Comparison of ENCODE assay signal across 21 mouse cellular contexts in genomic region chr11:116645446-116646110, GRCm38 (mm10). TPM values are rescaled to one million over a fixed set of nuclear protein-coding genes. Genes with fewer than 3 reads are reported as not detected.
DNase-seq lines count a peak whose midpoint lies in the region; ATAC-seq and TF ChIP-seq lines count a peak whose summit lies in the region.
"Had no signal": no experiment of that assay in that cellular context is flagged by ENCODE, and none has a peak within 500 bp of the region (broad histone marks: within the 10 kb centered on the region; RNA-seq: fewer than 3 reads in every experiment).

No protein-coding gene starts in this region.

- TF ChIP-seq EP300 in liver, postnatal 0 days (IDR thresholded peaks at IDR 0.05; ENCODE audit: low read depth) = no peak

- no peak overlapping the region for H3K4me2 ChIP-seq in forebrain, embryonic 12.5 days
- no peak overlapping the region for H3K4me2 ChIP-seq in embryonic facial prominence, embryonic 11.5 days (ENCODE audit: low read depth, low read length)
- no peak overlapping the region for H3K4me2 ChIP-seq in liver, postnatal 0 days (ENCODE audit: low read depth, low read length)
- H3K4me2 ChIP-seq: embryonic facial prominence, embryonic 15.5 days; hindbrain, embryonic 12.5 days; intestine, embryonic 15.5 days; liver, embryonic 12.5 days; lung, embryonic 15.5 days; midbrain, embryonic 11.5 days; neural tube, embryonic 13.5 days had no signal

- H3K9ac ChIP-seq in forebrain, embryonic 12.5 days = no peak overlapping the region
- no peak overlapping the region for H3K9ac ChIP-seq in embryonic facial prominence, embryonic 11.5 days (replicated peaks; ENCODE audit: low read length)
- H3K9ac ChIP-seq in liver, postnatal 0 days (replicated peaks) = no peak overlapping the region
- H3K9ac ChIP-seq: embryonic facial prominence, embryonic 15.5 days; hindbrain, embryonic 12.5 days; intestine, embryonic 15.5 days; liver, embryonic 12.5 days; lung, embryonic 15.5 days; neural tube, embryonic 13.5 days had no signal

- peak overlapping the region; percentile 58 for H3K27ac ChIP-seq in forebrain, embryonic 10.5 days
- H3K27ac ChIP-seq in forebrain, embryonic 12.5 days = no peak overlapping the region
- no peak overlapping the region for H3K27ac ChIP-seq in embryonic facial prominence, embryonic 11.5 days (replicated peaks; ENCODE audit: low read depth, low read length)
- no peak overlapping the region for H3K27ac ChIP-seq in liver, postnatal 0 days (ENCODE audit: low read depth)
- H3K27ac ChIP-seq: embryonic facial prominence, embryonic 15.5 days; hindbrain, embryonic 12.5 days; intestine, embryonic 15.5 days; liver, embryonic 12.5 days; macrophage; neural tube, embryonic 13.5 days had no signal

- H3K4me1 ChIP-seq in forebrain, embryonic 10.5 days = peaks cover 71% of the 10 kb centered on the region
- peaks cover 16% of the 10 kb centered on the region for H3K4me1 ChIP-seq in forebrain, embryonic 12.5 days
- H3K4me1 ChIP-seq in G1E (ENCODE audit: insufficient read depth, low read depth, low read length) = peaks cover 62% of the 10 kb centered on the region
- peaks cover 31% of the 10 kb centered on the region for H3K4me1 ChIP-seq in embryonic facial prominence, embryonic 11.5 days (ENCODE audit: control insufficient read depth, insufficient read depth, low read length)
- no peaks in the 10 kb centered on the region for H3K4me1 ChIP-seq in liver, postnatal 0 days (ENCODE audit: insufficient read depth)

- H3K36me3 ChIP-seq in forebrain, embryonic 10.5 days (replicated peaks) = no peaks in the 10 kb centered on the region
- no peaks in the 10 kb centered on the region for H3K36me3 ChIP-seq in forebrain, embryonic 12.5 days (replicated peaks)
- H3K36me3 ChIP-seq in G1E (replicated peaks) = no peaks in the 10 kb centered on the region
- H3K36me3 ChIP-seq in embryonic facial prominence, embryonic 11.5 days (replicated peaks; ENCODE audit: control insufficient read depth, insufficient read depth, low read depth, low read length) = no peaks in the 10 kb centered on the region
- no peaks in the 10 kb centered on the region for H3K36me3 ChIP-seq in liver, postnatal 0 days (replicated peaks; ENCODE audit: insufficient read depth, low read length)
- H3K36me3 ChIP-seq: embryonic facial prominence, embryonic 15.5 days; hindbrain, embryonic 12.5 days; intestine, embryonic 15.5 days; liver, embryonic 12.5 days; lung, embryonic 15.5 days had no signal

- ATAC-seq in forebrain, embryonic 12.5 days (ENCODE audit: low FRiP score) = no peak
- ATAC-seq in G1E (ENCODE audit: extremely low read depth, insufficient number of reproducible peaks, low FRiP score, poor library complexity, severe bottlenecking) = no peak
- no peak for ATAC-seq in embryonic facial prominence, embryonic 11.5 days (replicated peaks; ENCODE audit: insufficient number of reproducible peaks, low FRiP score, low TSS enrichment, low read depth)
- no peak for ATAC-seq in liver, postnatal 0 days
- ATAC-seq: intestine, embryonic 15.5 days; liver, embryonic 12.5 days; Patski had no signal

- H3K4me3 ChIP-seq in forebrain, embryonic 10.5 days = no peak overlapping the region
- no peak overlapping the region for H3K4me3 ChIP-seq in forebrain, embryonic 12.5 days (replicated peaks)
- peak overlapping the region; percentile 11; the same call in 1 of the 2 replicates for H3K4me3 ChIP-seq in G1E (ENCODE audit: low read depth, low read length)
- no peak overlapping the region for H3K4me3 ChIP-seq in embryonic facial prominence, embryonic 11.5 days (ENCODE audit: low read depth, low read length)
- H3K4me3 ChIP-seq in liver, postnatal 0 days (ENCODE audit: low read depth, low read length) = no peak overlapping the region
- H3K4me3 ChIP-seq: embryonic facial prominence, embryonic 15.5 days; hindbrain, embryonic 12.5 days; intestine, embryonic 15.5 days; liver, embryonic 12.5 days; lung, embryonic 15.5 days; neural tube, embryonic 13.5 days had no signal

- no peak for TF ChIP-seq CTCF in G1E (IDR thresholded peaks at IDR 0.05; ENCODE audit: low read depth, low read length)
- no peak for TF ChIP-seq CTCF in liver, postnatal 0 days (IDR thresholded peaks at IDR 0.05; ENCODE audit: low read depth)

- DNase-seq in forebrain, embryonic 10.5 days (ENCODE audit: extremely low spot score, low spot score) = no peak
- peak; percentile 6 for DNase-seq in heart, postnatal 4 days
- DNase-seq in heart, adult 8-10 months (ENCODE audit: low spot score) = no peak
- no peak for DNase-seq in G1E (ENCODE audit: low spot score)
- DNase-seq in embryonic facial prominence, embryonic 11.5 days (ENCODE audit: low spot score) = peak; percentile 72
- DNase-seq in liver, postnatal 0 days = no peak
- no peak for DNase-seq in retina, embryonic 14.5 days (ENCODE audit: low spot score)
- DNase-seq: thymus, postnatal 25 days had no signal

- H3K9me3 ChIP-seq in forebrain, embryonic 10.5 days = no peaks in the 10 kb centered on the region
- no peaks in the 10 kb centered on the region for H3K9me3 ChIP-seq in forebrain, embryonic 12.5 days
- H3K9me3 ChIP-seq in G1E (replicated peaks) = no peaks in the 10 kb centered on the region
- H3K9me3 ChIP-seq in embryonic facial prominence, embryonic 11.5 days (replicated peaks; ENCODE audit: control insufficient read depth, low read length) = no peaks in the 10 kb centered on the region
- no peaks in the 10 kb centered on the region for H3K9me3 ChIP-seq in liver, postnatal 0 days (ENCODE audit: low read length)
- H3K9me3 ChIP-seq: embryonic facial prominence, embryonic 15.5 days; hindbrain, embryonic 12.5 days; intestine, embryonic 15.5 days; liver, embryonic 12.5 days; lung, embryonic 15.5 days; neural tube, embryonic 13.5 days had no signal

- peaks cover 62% of the 10 kb centered on the region for H3K27me3 ChIP-seq in forebrain, embryonic 10.5 days (ENCODE audit: poor library complexity, severe bottlenecking)
- peaks cover 22% of the 10 kb centered on the region; the same call in 1 of the 2 replicates for H3K27me3 ChIP-seq in forebrain, embryonic 12.5 days
- H3K27me3 ChIP-seq in G1E (ENCODE audit: insufficient read depth, low read length) = peaks cover 45% of the 10 kb centered on the region
- H3K27me3 ChIP-seq in embryonic facial prominence, embryonic 11.5 days (ENCODE audit: control insufficient read depth, insufficient read depth, low read length) = no peaks in the 10 kb centered on the region
- no peaks in the 10 kb centered on the region for H3K27me3 ChIP-seq in liver, postnatal 0 days (ENCODE audit: insufficient read depth, low read length)
- H3K27me3 ChIP-seq: embryonic facial prominence, embryonic 15.5 days; lung, embryonic 15.5 days; Patski had no signal

- 58% methylated on average over 8 of the region's 8 CpGs for WGBS in forebrain, embryonic 10.5 days
- 73% methylated on average over 8 of the region's 8 CpGs for WGBS in forebrain, embryonic 12.5 days
- WGBS in embryonic facial prominence, embryonic 11.5 days = 17% methylated on average over 8 of the region's 8 CpGs
- WGBS in liver, postnatal 0 days (ENCODE audit: insufficient replicate concordance) = 76% methylated on average over 8 of the region's 8 CpGs

RNA-seq across cellular contexts. Expression of gene Prcd, which starts 7.8 kb away (rescaled TPM):
- polyA plus RNA-seq in forebrain, embryonic 10.5 days (2016; fragmentation: Nextera tagmentation; extraction: Ambion mirVana) = 0.62 and 1.1 TPM in 2 replicates
- polyA plus RNA-seq in forebrain, embryonic 12.5 days (2016; fragmentation: Nextera tagmentation; extraction: Ambion mirVana) = 0.76 and 1.3 TPM in 2 replicates
- 1 to 10 TPM; 1.1 to 1.5 TPM for total RNA-seq in heart, postnatal 4 days (2021)
- 1 to 10 TPM; 1.4 to 2.0 (median 1.8) TPM for total RNA-seq in heart, adult 8-10 months (2022)
- total RNA-seq in G1E (2014; fragmentation: Nextera tagmentation) = 2.6 and 4.3 TPM in 2 replicates
- total RNA-seq in G1E (2017) = 3.2 and 3.7 TPM in 2 replicates
- 1.5 and 1.9 TPM in 2 replicates for polyA plus RNA-seq in G1E (2012)
- polyA plus RNA-seq in embryonic facial prominence, embryonic 11.5 days (2014; fragmentation: Nextera tagmentation; extraction: Ambion mirVana) = 0.43 and 0.77 TPM in 2 replicates
- 0.32 TPM in 1 of 2 replicates, not detected in the other for polyA plus RNA-seq in liver, postnatal 0 days (2015; fragmentation: Nextera tagmentation; extraction: Ambion mirVana)
- polyA plus RNA-seq: macrophage had no signal

RNA-seq across cellular contexts. Expression of gene Cygb, which starts 8.5 kb away (rescaled TPM):
- polyA plus RNA-seq in forebrain, embryonic 10.5 days (2016; fragmentation: Nextera tagmentation; extraction: Ambion mirVana) = 2.5 and 2.9 TPM in 2 replicates
- 4.2 and 4.3 TPM in 2 replicates for polyA plus RNA-seq in forebrain, embryonic 12.5 days (2016; fragmentation: Nextera tagmentation; extraction: Ambion mirVana)
- 10 to 100 TPM; 46.2 to 57.9 TPM for total RNA-seq in heart, postnatal 4 days (2021)
- total RNA-seq in heart, adult 8-10 months (2022) = 10 to 100 TPM; 40.6 to 64.1 (median 43.0) TPM
- total RNA-seq in G1E (2014; fragmentation: Nextera tagmentation) = not detected in 2 replicates
- total RNA-seq in G1E (2017) = not detected in 2 replicates
- 0.05 TPM in 1 of 2 replicates, not detected in the other for polyA plus RNA-seq in G1E (2012)
- polyA plus RNA-seq in embryonic facial prominence, embryonic 11.5 days (2014; fragmentation: Nextera tagmentation; extraction: Ambion mirVana) = 3.5 and 3.8 TPM in 2 replicates
- polyA plus RNA-seq in liver, postnatal 0 days (2015; fragmentation: Nextera tagmentation; extraction: Ambion mirVana) = 3.6 and 3.7 TPM in 2 replicates
- polyA plus RNA-seq: macrophage had no signal

RNA-seq across cellular contexts. Expression of gene Rhbdf2, which starts 18.8 kb away (rescaled TPM):
- 3.5 and 4.0 TPM in 2 replicates for polyA plus RNA-seq in forebrain, embryonic 10.5 days (2016; fragmentation: Nextera tagmentation; extraction: Ambion mirVana)
- polyA plus RNA-seq in forebrain, embryonic 12.5 days (2016; fragmentation: Nextera tagmentation; extraction: Ambion mirVana) = 1.4 and 1.9 TPM in 2 replicates
- 10 to 100 TPM; 16.4 to 17.5 TPM for total RNA-seq in heart, postnatal 4 days (2021)
- 10 to 100 TPM in 3 of 4 experiments, 1 to 10 TPM in 1; 8.7 to 12.6 (median 10.6) TPM for total RNA-seq in heart, adult 8-10 months (2022)
- total RNA-seq in G1E (2014; fragmentation: Nextera tagmentation) (2.5 and 5.6 TPM in 2 replicates), G1E (2017) (1.7 and 1.9 TPM in 2 replicates)
- 4.2 and 4.8 TPM in 2 replicates for polyA plus RNA-seq in G1E (2012)
- 2.8 and 3.1 TPM in 2 replicates for polyA plus RNA-seq in embryonic facial prominence, embryonic 11.5 days (2014; fragmentation: Nextera tagmentation; extraction: Ambion mirVana)
- 4.9 and 6.2 TPM in 2 replicates for polyA plus RNA-seq in liver, postnatal 0 days (2015; fragmentation: Nextera tagmentation; extraction: Ambion mirVana)

RNA-seq across cellular contexts. Expression of gene Aanat, which starts 59.3 kb away (rescaled TPM):
- polyA plus RNA-seq in forebrain, embryonic 10.5 days (2016; fragmentation: Nextera tagmentation; extraction: Ambion mirVana) = not detected in 2 replicates
- 0.24 TPM in 1 of 2 replicates, not detected in the other for polyA plus RNA-seq in forebrain, embryonic 12.5 days (2016; fragmentation: Nextera tagmentation; extraction: Ambion mirVana)
- total RNA-seq in heart, postnatal 4 days (2021) = not detected
- total RNA-seq in heart, adult 8-10 months (2022) = not detected
- total RNA-seq in G1E (2014; fragmentation: Nextera tagmentation) (not detected in 2 replicates), G1E (2017) (not detected in 2 replicates)
- not detected in 2 replicates for polyA plus RNA-seq in G1E (2012)
- not detected in 2 replicates for polyA plus RNA-seq in embryonic facial prominence, embryonic 11.5 days (2014; fragmentation: Nextera tagmentation; extraction: Ambion mirVana)
- not detected in 2 replicates for polyA plus RNA-seq in liver, postnatal 0 days (2015; fragmentation: Nextera tagmentation; extraction: Ambion mirVana)
- total RNA-seq: gastrocnemius, postnatal 4 days had no signal
- polyA plus RNA-seq: C2C12; embryonic facial prominence, embryonic 15.5 days; forebrain, embryonic 11.5 days; intestine, embryonic 15.5 days; liver, embryonic 12.5 days; lung, embryonic 15.5 days; macrophage; midbrain, embryonic 11.5 days; Patski had no signal

Comparison
In these comparisons a context has a peak if more than half of its experiments do, and no peak if none do; other contexts are left out.
1. DNase-seq: peak in heart, postnatal 4 days (single experiment) and embryonic facial prominence, embryonic 11.5 days (single experiment); none in forebrain, embryonic 10.5 days (single experiment), heart, adult 8-10 months (single experiment), G1E (single experiment), liver, postnatal 0 days (single experiment) and retina, embryonic 14.5 days (single experiment).